Mouse (Mus musculus): ENCODE results near the gene Allc. TPM values are rescaled to one million over a fixed set of nuclear protein-coding genes. Genes with fewer than 3 reads are reported as not detected.

Allc gene
- total and polyA plus RNA-seq, 3 experiments, result not detected

DNA sequence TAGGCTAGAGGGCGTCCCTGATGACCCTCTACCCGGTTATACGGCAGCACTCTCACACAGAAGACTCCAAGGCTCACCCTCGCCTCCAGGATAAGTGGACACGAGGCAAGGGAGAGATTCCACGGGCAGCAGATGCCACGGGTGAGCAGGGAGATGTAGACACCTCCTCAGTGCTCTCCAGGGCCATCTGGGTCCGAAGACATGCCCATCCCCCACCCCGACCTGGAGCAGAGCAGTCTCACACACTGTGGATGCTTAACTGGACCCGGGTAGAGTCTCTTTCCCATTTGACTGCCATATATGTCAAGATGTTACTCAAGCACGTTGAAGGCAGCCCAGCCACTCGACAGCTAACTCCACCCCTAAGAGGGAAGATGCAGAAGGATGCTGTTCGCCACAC is 8.1 kb upstream of the Allc start:
- Histone ChIP-seq H3K79me2 (replicated peaks; ENCODE audit: control insufficient read depth, extremely low read depth, insufficient read depth, poor library complexity, severe bottlenecking) (no peaks in the 10 kb centered on the region), H3K36me3 (replicated peaks in 1 of 2; ENCODE audit: control insufficient read depth in 1 of 2, insufficient read depth in 1 of 2, low read length in 1 of 2) (no peaks in the 10 kb centered on the region), H3K4me2 (ENCODE audit: insufficient read depth, low read depth, poor library complexity, severe bottlenecking) (no peak overlapping the region), H3K27me3 (replicated peaks) (peaks cover 49% of the 10 kb centered on the region), H3K9ac (ENCODE audit: insufficient read depth, low read depth) (no peak overlapping the region), H3K4me1 (ENCODE audit: control insufficient read depth in 1 of 2, insufficient read depth in 2 of 2) (no peaks in the 10 kb centered on the region; a peak in 2 of 4 replicates), H3K4me3 (replicated peaks in 1 of 3; ENCODE audit: low read depth in 2 of 3, low read length in 2 of 3, poor library complexity in 1 of 3) (no peak overlapping the region), H3K27ac (ENCODE audit: insufficient read depth, low read depth) (no peak overlapping the region), H3K9me3 (replicated peaks; ENCODE audit: low read length) (no peaks in the 10 kb centered on the region)
- dilution Hi-C loops (cut with MboI; ENCODE audit: extremely low pct_ligation_motif_present, extremely low pct_unique_long_range_greater_than_20kb, low sequenced_read_pairs) (no loop called here), in situ Hi-C loops (cut with MboI; ENCODE audit: low pct_ligation_motif_present, low pct_unique_long_range_greater_than_20kb, low sequenced_read_pairs) (loop anchor here (25.0 kb wide), 1 partner anchor 522 kb away; no protein-coding TSS in a partner anchor)
- no peak for DNase-seq (ENCODE audit: extremely low read depth)
- no peak for TF ChIP-seq POLR2AphosphoS2 (IDR thresholded peaks at IDR 0.05; ENCODE audit: low read depth, low read length)
- no peak for TF ChIP-seq RCOR1 (conservative IDR thresholded peaks at IDR 0.05; ENCODE audit: low read depth, low read length)
- no peak for TF ChIP-seq NRF1 (IDR thresholded peaks at IDR 0.05; ENCODE audit: low read depth, low read length)
- TF ChIP-seq ELF1 (IDR thresholded peaks at IDR 0.05; ENCODE audit: low read depth, low read length), result no peak
- TF ChIP-seq NELFE (IDR thresholded peaks at IDR 0.05; ENCODE audit: low read depth, low read length), result no peak
- TF ChIP-seq ETS1 (conservative IDR thresholded peaks at IDR 0.05; ENCODE audit: low read depth, low read length), result no peak
- TF ChIP-seq E2F4 (IDR thresholded peaks at IDR 0.05; ENCODE audit: insufficient replicate concordance, low read depth, low read length), result no peak

GRCm38 (mm10) chr12:28589090-28589868 is 7.0 kb upstream of the Allc start:
- dilution Hi-C loops (cut with MboI; ENCODE audit: extremely low pct_ligation_motif_present, extremely low pct_unique_long_range_greater_than_20kb, low sequenced_read_pairs) (no loop called here), in situ Hi-C loops (cut with MboI; ENCODE audit: low pct_ligation_motif_present, low pct_unique_long_range_greater_than_20kb, low sequenced_read_pairs) (loop anchor here (25.0 kb wide), 1 partner anchor 523 kb away; no protein-coding TSS in a partner anchor)
- Histone ChIP-seq H3K9ac (ENCODE audit: insufficient read depth, low read depth) (no peak overlapping the region), H3K27me3 (replicated peaks) (peaks cover 49% of the 10 kb centered on the region), H3K4me2 (ENCODE audit: insufficient read depth, low read depth, poor library complexity, severe bottlenecking) (peak overlapping the region; percentile 88), H3K79me2 (replicated peaks; ENCODE audit: control insufficient read depth, extremely low read depth, insufficient read depth, poor library complexity, severe bottlenecking) (no peaks in the 10 kb centered on the region), H3K4me1 (ENCODE audit: control insufficient read depth in 1 of 2, insufficient read depth in 2 of 2) (no peaks in the 10 kb centered on the region; a peak in 2 of 4 replicates), H3K4me3 (replicated peaks in 1 of 3; ENCODE audit: low read depth in 2 of 3, low read length in 2 of 3, poor library complexity in 1 of 3) (peak overlapping the region in 1 of 3 experiments; percentile 17), H3K36me3 (replicated peaks in 1 of 2; ENCODE audit: control insufficient read depth in 1 of 2, insufficient read depth in 1 of 2, low read length in 1 of 2) (no peaks in the 10 kb centered on the region), H3K9me3 (replicated peaks; ENCODE audit: low read length) (no peaks in the 10 kb centered on the region), H3K27ac (ENCODE audit: insufficient read depth, low read depth) (no peak overlapping the region)
- DNase-seq (ENCODE audit: extremely low read depth), result peak; percentile 87
- TF ChIP-seq ZMIZ1 (IDR thresholded peaks at IDR 0.05; ENCODE audit: low read depth, low read length), result no peak
- TF ChIP-seq CTCF (conservative IDR thresholded peaks at IDR 0.05 in 1 of 2, IDR thresholded peaks at IDR 0.05 in 1 of 2; ENCODE audit: low read depth in 2 of 2, low read length in 2 of 2), result peak; percentile 41 to 93
- TF ChIP-seq SMC3 (IDR thresholded peaks at IDR 0.05; ENCODE audit: low read depth, low read length), result peak; percentile 84
- peak; percentile 45 for TF ChIP-seq BHLHE40 (IDR thresholded peaks at IDR 0.05; ENCODE audit: low read depth, low read length)
- TF ChIP-seq EP300 (IDR thresholded peaks at IDR 0.05; ENCODE audit: low read length), result no peak
- no peak for TF ChIP-seq PAX5 (IDR thresholded peaks at IDR 0.05; ENCODE audit: low read length)
- peak; percentile 99 for TF ChIP-seq RAD21 (IDR thresholded peaks at IDR 0.05; ENCODE audit: low read depth, low read length)
- TF ChIP-seq USF2 (conservative IDR thresholded peaks at IDR 0.05; ENCODE audit: low read depth, low read length), result no peak
- no peak for TF ChIP-seq MEF2A (IDR thresholded peaks at IDR 0.05; ENCODE audit: borderline replicate concordance, low read depth, low read length)
- no peak for TF ChIP-seq MAFK (IDR thresholded peaks at IDR 0.05; ENCODE audit: insufficient replicate concordance, low read length)
- 0 out of 2 replicates have a peak, but pooled peaks have one; percentile 33 for TF ChIP-seq ZC3H11A (IDR thresholded peaks at IDR 0.05; ENCODE audit: low read depth, low read length)

Measured in CH12.LX (cell line).